Mouse (Mus musculus) E14TG2a.4 (cell line): ENCODE data around the gene Kcnk7.

Experiments
- H3K27me3 ChIP-seq: 2 replicates; pipeline ENCODE4 v1.6.1; 2014; ENCODE audit warnings: low read length, control low read depth; ENCODE audit not compliant: insufficient read depth
- H3K36me3 ChIP-seq: 2 replicates; pipeline ENCODE4 v1.6.1; 2014; ENCODE audit warnings: low read length, control low read depth; ENCODE audit not compliant: insufficient read depth
- H3K4me1 ChIP-seq: replicated peaks from 2 replicates; pipeline ENCODE4 v1.6.1; 2014; ENCODE audit warnings: low read depth, low read length, control low read depth
- H3K4me3 ChIP-seq: replicated peaks from 2 replicates; pipeline ENCODE4 v1.5.1; 2014; ENCODE audit warnings: mild to moderate bottlenecking, low read length
- H3K9me3 ChIP-seq: 2 replicates; pipeline ENCODE4 v1.6.1; 2014; ENCODE audit warnings: low read length, control low read depth
- CTCF ChIP-seq: conservative IDR thresholded peaks from 2 replicates; pipeline ENCODE4 v1.5.1; 2014; ENCODE audit warnings: low read length
- NANOG ChIP-seq: IDR thresholded peaks from 2 replicates; pipeline ENCODE4 v1.6.1; 2014; ENCODE audit warnings: borderline replicate concordance, low read length, mixed read lengths
- POU5F1 ChIP-seq: IDR thresholded peaks from 2 replicates; pipeline ENCODE4 v1.6.1; 2014; ENCODE audit warnings: low read length, borderline replicate concordance

Kcnk7 gene

GRCm38 (mm10) chr19:5688200-5689087 is 15.7 kb upstream of the Kcnk7 start, which contains the start of the genes Map3k11 and Pcnx3:
Gene Map3k11 (plus strand): TSS chr19:5688742.
Gene Pcnx3 (minus strand): TSS chr19:5688908.
- H3K9me3 ChIP-seq = no peaks in the 10 kb centered on the region
- no peak for TF ChIP-seq CTCF
- TF ChIP-seq NANOG = no peak
- TF ChIP-seq POU5F1 = no peak
- peaks cover 68% of the 10 kb centered on the region for H3K36me3 ChIP-seq
- peaks cover 77% of the 10 kb centered on the region for H3K4me1 ChIP-seq
- H3K4me3 ChIP-seq = peak within 1 kb of the TSS; percentile 96
- no peaks in the 10 kb centered on the region for H3K27me3 ChIP-seq

GRCm38 (mm10) chr19:5689088-5689428 is 15.1 kb upstream of the Kcnk7 start:
- Histone ChIP-seq H3K9me3 (no peaks in the 10 kb centered on the region), H3K36me3 (peaks cover 68% of the 10 kb centered on the region), H3K4me3 (peak overlapping the region; percentile 96), H3K27me3 (no peaks in the 10 kb centered on the region), H3K4me1 (peaks cover 79% of the 10 kb centered on the region)
- TF ChIP-seq POU5F1 = no peak
- TF ChIP-seq CTCF = no peak
- TF ChIP-seq NANOG = no peak

- Histone ChIP-seq H3K4me3 (peak overlapping the region; percentile 96), H3K36me3 (peaks cover 66% of the 10 kb centered on the region), H3K9me3 (no peaks in the 10 kb centered on the region), H3K27me3 (peaks cover 5% of the 10 kb centered on the region), H3K4me1 (peaks cover 73% of the 10 kb centered on the region)
- TF ChIP-seq POU5F1 (no peak), CTCF (no peak), NANOG (no peak)
Measured at GRCm38 (mm10) chr19:5689565-5690342, 14.4 kb upstream of the Kcnk7 start.

GRCm38 (mm10) chr19:5690343-5690735 is 13.8 kb upstream of the Kcnk7 start:
- Histone ChIP-seq H3K9me3 (no peaks in the 10 kb centered on the region), H3K4me3 (peak overlapping the region; percentile 96), H3K4me1 (peaks cover 72% of the 10 kb centered on the region), H3K27me3 (peaks cover 11% of the 10 kb centered on the region), H3K36me3 (peaks cover 66% of the 10 kb centered on the region)
- TF ChIP-seq POU5F1 = no peak
- no peak for TF ChIP-seq CTCF
- no peak for TF ChIP-seq NANOG

- peaks cover 70% of the 10 kb centered on the region for H3K4me1 ChIP-seq
- no peaks in the 10 kb centered on the region for H3K9me3 ChIP-seq
- H3K36me3 ChIP-seq = peaks cover 55% of the 10 kb centered on the region
- peaks cover 16% of the 10 kb centered on the region for H3K27me3 ChIP-seq
- H3K4me3 ChIP-seq = no peak overlapping the region
- TF ChIP-seq NANOG = no peak
- TF ChIP-seq POU5F1 = no peak
Measured at GRCm38 (mm10) chr19:5691601-5692000, 12.6 kb upstream of the Kcnk7 start.

GRCm38 (mm10) chr19:5692086-5692912 is 11.9 kb upstream of the Kcnk7 start:
- Histone ChIP-seq H3K9me3 (no peaks in the 10 kb centered on the region), H3K36me3 (peaks cover 52% of the 10 kb centered on the region), H3K4me1 (peaks cover 69% of the 10 kb centered on the region), H3K4me3 (no peak overlapping the region), H3K27me3 (peaks cover 16% of the 10 kb centered on the region)
- TF ChIP-seq POU5F1 (no peak), NANOG (no peak), CTCF (no peak)

GRCm38 (mm10) chr19:5692913-5693396 is 11.2 kb upstream of the Kcnk7 start:
- no peak for TF ChIP-seq NANOG
- TF ChIP-seq POU5F1 = no peak
- no peak for TF ChIP-seq CTCF
- H3K4me3 ChIP-seq = no peak overlapping the region
- peaks cover 62% of the 10 kb centered on the region for H3K4me1 ChIP-seq
- H3K9me3 ChIP-seq = no peaks in the 10 kb centered on the region
- peaks cover 16% of the 10 kb centered on the region for H3K27me3 ChIP-seq
- H3K36me3 ChIP-seq = peaks cover 57% of the 10 kb centered on the region

GRCm38 (mm10) chr19:5693801-5694200 is 10.4 kb upstream of the Kcnk7 start:
- H3K36me3 ChIP-seq = peaks cover 66% of the 10 kb centered on the region
- peaks cover 16% of the 10 kb centered on the region for H3K27me3 ChIP-seq
- no peaks in the 10 kb centered on the region for H3K9me3 ChIP-seq
- TF ChIP-seq NANOG (no peak), CTCF (no peak)
- H3K4me3 ChIP-seq = no peak overlapping the region
- peaks cover 62% of the 10 kb centered on the region for H3K4me1 ChIP-seq
